Mouse (Mus musculus): ENCODE measurements at regions not wholly inside any gene's neighbourhood (a gene's known extent, or its start where the extent isn't known, plus 50 kb on each side); places are given as distances from the start of the nearest gene placed in this dataset.

DNA sequence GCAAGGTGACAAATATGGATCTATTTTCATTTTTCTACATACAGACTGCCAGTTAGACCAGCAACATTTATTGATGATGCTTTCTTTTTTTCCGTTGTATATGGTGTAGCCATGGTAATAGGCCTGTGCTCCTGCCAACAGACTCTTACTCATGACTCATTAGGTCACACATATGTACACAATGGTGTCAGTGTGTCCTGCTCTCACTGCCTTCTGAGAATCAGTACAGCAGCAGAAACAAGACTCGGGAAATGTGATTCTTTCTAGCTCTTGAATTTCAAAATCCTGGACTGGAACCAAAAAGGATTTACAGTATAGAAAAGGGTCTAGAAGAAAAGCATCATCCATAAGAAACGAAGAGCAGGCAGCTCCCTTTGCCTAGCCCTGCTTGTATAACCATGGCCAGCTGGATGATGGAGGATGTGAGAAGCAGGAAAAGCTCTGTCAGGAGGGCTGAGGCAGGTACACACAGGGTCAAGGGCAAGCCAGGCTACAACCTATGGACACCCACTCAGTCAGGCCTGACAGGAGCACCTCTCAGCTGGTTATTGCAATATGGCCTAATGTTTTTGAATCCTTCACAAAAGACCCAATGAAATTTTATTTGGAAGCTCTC, 132.2 kb downstream of the Tmem17 start:
- no peak for DNase-seq (ENCODE audit: low read depth, low spot score)

DNA sequence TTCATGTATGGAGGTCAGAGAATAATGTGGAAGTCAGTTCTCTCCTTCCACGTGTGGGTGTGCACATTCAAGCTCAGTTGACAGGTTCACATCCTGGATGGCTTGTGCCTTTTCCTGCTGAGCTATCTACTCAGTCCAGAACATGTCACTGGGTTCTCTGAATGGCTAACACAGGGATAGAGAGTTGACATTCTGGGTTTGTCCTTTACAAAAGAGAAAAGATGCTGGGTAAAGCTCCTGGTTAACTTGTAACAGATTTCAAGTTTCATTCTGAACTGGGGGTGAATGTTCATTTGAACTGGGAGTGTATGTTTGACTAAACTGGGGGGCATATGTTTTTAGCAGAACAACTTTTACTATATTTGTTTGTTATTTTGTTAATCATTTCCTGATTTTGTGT, 133.0 kb downstream of the Tmem17 start:
- no peak for DNase-seq (ENCODE audit: low read depth, low spot score)

DNA sequence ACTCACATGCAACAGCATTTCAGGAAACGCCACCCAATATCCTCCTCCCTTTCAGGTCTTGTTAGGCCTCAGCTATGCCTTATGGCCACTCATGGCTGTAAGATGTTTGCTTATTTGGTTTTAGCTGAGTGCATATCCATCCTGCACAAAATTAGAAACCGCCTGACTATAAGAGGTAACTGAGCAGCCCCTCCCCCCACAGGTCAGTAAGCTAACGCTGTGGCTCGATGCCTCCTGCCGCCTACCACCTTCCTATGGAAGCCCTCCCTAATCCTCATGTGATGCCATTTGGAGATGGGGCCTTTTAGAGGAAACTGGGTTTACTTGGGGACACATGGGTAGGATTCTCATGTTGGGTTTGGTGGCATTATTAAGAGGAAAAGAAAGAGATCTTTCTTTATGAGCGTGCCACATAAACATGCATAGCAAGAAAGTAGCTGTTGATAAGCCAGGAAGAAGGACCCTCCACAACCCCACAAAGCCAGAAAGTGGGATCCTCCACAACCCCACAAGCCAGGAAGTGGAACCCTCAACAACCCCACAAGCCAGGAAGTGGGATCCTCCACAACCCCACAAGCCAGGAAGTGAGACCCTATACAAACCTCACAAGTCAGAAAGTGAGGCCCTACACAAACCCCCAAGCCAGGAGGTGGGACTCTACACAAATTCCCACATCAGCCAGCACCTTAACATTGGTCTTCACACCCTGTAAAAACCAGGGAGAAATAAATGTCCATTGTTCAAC, 134.5 kb downstream of the Tmem17 start:
- DNase-seq (ENCODE audit: low read depth, low spot score), result no peak

DNA sequence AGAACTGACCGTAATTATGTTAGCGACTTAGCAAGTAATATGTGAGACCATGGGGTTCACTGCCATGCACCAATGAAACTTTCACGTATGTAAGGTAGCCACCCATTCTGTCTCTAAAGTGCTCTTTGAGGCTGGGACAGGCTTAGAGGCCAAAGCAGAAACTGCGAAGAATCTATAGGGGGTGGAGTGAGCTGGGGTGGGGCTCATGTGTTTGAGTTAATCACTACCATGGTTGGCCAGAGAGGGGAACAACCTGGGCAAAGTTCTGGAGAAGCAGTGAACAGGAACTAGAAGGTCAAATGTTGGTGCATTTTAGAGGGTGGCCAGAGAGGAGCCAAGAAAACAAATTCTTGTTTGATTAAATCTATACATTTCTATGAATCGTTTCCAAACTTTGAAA, 136.4 kb downstream of the Tmem17 start:
- DNase-seq (ENCODE audit: low read depth, low spot score), result no peak

DNA sequence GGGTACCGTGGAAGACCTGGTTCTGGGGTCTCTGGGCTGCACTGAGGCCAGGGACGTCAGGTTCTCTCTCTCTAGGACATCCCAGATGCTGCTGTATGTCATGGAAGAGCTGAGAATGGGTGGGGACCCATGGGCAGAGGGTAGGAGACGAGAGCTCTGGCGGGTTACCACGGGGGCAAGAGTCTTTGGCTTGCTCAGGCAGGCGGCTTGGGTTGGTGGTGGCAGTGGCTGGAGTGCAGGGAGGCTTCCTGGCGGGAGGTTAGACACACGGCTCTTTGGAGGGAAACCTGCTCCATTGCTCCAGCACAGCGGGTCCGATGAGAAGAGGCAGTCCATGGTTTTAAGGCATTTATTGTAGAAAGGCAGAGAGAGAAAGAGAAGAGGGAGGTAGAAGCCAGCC, 138.9 kb downstream of the Tmem17 start:
- no peak for DNase-seq (ENCODE audit: low read depth, low spot score)

DNA sequence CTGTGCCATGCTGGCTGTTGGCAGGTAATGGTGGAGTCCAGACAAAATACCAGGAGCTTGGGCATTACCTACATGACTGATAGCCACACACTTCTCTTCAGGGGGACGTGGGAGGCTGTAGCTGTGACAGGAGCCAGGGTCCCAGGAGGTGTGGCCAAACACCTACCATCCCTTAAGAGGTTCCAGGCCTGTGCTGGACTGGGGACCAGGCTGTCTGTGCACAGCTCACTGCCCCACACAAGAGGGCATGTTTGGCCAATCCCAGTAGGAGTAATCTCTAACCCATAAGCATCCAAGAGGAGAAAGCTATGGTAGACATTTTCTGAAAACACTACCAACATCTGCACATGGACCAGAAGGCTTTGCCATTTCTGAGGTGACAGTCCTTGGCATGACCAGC, 139.4 kb downstream of the Tmem17 start:
- no peak for DNase-seq (ENCODE audit: low read depth, low spot score)

DNA sequence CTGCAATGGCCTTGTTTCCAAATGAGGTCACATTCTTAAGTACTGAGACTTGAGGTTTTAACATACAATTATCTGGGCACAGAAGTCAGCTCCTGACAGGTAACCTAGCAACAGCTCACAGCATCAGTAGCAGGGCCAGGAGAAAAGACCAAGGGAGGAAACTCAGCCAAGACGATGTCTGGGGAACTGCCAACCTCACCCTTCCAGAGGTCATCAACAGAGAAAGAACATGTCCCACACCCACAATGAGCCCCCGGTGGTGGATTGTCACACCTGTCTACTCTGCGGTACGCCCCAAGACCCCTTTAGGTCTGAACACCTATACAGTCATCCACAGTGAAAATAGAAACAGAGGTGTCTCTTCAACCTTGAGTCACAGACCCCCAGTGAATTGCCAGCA, 140.0 kb downstream of the Tmem17 start:
- DNase-seq (ENCODE audit: low read depth, low spot score), result peak; percentile 17

DNA sequence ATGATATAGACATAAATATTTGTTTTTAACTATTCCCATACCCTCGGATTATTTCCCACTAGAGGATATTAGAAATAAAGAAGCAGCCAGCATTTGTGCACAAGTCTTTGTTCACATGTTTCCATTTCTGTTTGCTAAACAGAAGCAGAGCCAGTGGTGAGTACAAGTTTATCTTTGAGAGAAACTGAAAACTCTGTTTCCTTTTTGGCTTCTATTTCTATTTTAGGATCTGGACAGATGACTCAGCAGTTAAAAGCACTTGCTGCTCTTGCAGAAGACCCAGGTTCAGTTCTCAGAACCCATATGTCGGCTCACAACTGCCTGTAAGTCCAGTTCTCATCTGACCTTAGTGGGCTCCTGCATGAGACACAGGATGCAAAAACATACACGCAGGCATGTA, 141.0 kb downstream of the Tmem17 start:
- DNase-seq (ENCODE audit: low read depth, low spot score), result no peak

DNA sequence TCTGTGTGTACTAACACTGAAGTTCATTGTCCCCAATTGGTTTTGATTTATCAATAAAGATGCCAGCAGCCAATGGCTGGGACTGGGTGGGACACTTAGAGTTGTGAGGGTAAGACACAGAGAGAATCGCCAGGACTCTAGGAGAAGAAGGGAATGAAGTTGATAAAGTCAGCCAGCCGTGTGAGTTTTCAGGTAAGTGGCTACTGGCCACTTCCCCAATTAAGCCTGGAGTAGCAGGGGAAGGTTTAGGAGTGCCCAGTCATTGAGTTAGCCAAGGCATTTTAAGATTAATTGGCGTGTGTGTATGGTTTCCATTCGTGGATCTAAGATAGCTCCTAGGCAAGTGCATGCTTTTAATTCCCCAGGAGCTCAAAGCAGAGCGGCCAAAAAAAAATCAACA, 141.5 kb downstream of the Tmem17 start:
- no peak for DNase-seq (ENCODE audit: low read depth, low spot score)

DNA sequence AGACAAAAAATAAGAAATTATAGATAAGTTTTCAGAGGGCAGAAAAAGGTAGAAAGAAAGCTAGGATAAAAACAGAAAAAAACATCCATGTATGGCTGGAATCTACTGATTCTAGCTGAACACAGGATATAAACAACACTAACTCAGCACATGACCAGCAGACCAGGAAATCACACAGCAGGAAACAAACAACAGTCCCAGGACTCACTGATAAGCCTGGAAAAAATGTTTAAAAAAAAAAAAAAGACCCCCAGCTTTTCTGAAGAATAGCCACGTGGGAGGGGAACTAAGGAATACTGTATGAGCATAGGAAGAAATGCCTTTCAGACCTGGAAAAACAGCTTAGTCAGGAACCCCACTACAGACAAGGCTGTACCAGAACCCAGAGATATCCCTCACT, 145.7 kb downstream of the Tmem17 start:
- no peak for DNase-seq (ENCODE audit: low read depth, low spot score)

DNA sequence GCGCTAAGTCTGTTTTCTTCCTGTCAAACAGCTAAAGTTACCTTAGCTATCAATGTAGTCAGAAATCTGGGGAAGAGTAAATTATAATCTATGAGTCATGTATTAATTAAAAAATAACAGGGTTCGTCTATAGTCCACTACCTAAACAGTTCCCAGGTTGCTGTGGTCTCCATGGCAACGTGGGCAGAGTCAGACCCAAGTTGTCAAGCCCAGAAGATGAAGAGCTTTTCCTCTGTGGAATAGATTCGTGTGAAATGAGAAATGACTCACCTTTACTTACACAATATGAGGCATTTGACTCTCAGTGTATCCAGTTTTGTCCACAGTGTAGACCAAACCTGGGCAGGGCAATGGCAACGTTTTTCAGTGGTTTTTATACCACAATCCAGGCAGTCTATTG, 149.2 kb downstream of the Tmem17 start:
- no peak for DNase-seq (ENCODE audit: low read depth, low spot score)

DNA sequence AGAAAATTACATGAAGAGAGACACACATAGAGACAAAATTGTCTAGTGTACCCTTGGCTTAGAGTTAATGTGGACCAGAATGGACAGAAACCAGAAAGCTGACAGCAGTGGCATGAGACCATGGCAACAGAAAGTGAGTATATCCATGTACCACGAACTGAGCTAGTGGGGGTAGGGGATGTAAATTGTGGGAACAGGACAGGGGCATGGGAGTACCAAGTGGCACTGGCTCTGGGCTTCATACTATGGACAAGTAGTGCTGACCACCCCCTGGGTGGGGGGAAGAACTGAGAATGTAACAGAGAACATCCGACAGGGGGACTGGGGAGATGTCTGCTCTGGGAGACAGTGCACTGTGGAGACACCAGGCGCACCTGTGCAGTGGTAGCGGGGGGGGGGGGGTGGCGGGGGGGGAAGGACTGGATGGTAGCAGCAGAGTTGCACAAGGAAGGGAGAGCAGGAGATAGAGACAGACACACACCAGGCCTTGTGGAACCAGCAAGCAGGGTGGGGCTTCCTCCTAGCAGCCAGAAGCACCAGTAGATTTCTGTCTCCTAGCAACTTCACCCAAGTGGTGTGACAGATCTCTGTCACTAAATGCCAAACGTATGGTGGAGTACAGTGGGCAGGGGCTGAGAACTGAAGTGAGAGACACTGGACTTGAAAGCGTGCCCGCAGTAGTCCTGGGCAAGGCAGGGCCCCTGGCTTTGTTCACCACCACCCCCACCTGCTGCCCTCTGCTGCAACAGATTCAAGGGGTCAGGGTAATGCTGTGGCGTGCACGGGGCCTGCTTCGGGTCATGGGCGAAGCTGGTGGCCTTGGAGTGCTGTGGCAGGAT, 150.0 kb downstream of the Tmem17 start:
- DNase-seq (ENCODE audit: low read depth, low spot score), result peak; percentile 21

DNA sequence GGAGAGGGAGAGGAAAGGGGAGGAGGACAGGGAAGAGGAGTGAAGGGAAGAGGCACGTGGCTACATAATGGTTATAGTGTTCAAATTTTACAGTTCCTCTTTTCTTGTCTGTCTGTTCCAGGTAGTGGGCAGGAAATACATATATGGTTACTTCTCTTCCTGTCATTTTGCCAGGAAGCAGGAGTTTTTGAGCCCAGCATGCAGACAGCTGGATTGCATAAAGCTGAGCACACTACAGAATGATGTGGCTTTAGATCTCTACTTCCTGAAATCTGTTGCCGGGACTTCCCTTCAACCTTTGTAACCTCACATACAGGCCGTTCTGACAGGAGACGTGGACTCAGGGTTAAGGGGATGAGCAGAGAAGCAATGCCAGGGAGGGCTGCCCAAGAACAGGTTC, 154.1 kb downstream of the Tmem17 start:
- DNase-seq (ENCODE audit: low read depth, low spot score), result no peak

DNA sequence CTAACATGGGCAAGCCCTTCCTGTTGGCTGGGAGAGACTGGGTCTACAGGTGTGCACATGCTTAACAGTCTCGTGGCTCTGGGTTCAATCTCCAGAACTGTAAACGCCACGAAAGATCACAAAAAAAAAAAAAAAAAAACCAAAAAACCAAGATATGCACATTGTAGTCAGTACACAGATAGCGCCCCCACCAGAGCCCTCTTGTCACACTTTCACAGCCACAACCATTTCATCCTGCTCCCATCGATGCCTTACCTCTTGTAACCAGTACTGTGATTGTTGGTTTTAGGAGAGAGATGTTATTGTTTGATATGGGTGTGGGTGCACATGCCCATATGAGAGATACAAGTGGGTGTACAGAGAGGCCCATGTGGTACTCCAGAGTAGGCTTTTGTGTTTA, 154.5 kb downstream of the Tmem17 start:
- DNase-seq (ENCODE audit: low read depth, low spot score), result no peak

DNA sequence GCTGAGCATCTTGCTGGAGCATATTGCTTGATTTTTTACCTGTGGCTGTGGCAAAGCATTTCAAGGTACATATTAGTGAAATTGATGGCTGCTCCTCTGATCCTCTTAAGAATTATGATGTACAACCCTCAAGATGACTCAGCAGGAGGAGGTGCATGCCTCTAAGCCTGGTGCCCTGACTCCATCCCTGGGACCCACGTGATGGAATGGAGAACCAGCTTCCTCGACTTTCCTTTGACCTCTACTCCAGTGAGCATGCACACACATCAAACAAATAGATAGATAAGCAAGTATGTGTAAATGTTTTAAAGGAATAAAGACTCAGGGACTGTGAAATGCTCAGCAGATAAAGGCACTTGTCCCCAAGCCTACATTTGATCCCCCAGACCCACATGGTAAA, 156.3 kb downstream of the Tmem17 start:
- DNase-seq (ENCODE audit: low read depth, low spot score), result no peak

DNA sequence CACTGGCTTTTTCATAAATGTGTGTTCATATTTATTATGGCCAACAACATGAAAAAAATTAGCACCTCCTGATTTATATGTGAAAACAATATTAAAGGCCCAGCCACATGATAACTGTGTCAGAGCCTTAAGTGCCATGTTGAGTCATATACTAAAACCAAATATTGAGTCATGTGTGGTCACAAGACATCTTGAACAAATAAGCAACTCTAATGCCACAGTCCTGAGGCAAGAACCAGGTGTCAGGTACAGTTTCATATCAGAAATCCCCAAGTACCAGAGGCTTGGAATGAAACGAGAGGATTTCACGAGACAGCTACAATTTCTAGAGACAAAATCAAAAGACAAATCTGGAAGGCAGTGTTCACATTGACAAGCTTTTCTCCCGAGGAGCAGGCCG, 157.4 kb downstream of the Tmem17 start:
- no peak for DNase-seq (ENCODE audit: low read depth, low spot score)

DNA sequence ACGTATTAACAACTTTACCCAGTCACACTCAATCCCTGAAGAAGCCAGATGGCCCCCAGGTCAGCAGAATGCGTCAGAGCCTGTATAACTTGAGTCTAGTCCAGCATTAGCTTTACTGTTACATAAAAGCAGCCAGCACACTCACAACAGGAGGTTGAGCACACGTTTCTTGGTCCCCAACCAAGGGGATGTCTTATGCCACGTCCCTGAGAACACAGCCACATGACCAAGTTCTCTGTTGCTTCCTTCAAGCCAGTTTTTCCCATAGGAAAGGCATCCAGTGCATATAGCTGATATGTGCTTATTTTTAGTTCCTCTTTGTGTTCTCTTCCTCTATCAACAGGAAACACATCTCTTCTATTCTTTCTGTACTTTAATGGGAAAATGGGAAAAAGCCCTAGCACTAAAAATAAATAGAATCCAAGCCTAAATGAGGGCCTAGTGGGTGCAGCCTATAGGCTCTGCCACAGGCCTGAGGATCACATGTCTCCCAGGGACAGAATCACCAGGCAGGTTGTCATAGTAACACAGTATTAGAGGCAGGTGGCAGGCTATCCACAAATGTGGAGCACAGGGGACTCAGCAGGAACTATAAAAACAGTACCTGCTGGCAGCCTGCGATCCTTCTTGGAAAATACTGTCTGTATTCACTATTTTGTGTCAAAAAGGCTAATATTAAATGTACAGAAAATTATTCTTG, 160.1 kb downstream of the Tmem17 start:
- peak; percentile 29 for DNase-seq (ENCODE audit: low read depth, low spot score)

DNA sequence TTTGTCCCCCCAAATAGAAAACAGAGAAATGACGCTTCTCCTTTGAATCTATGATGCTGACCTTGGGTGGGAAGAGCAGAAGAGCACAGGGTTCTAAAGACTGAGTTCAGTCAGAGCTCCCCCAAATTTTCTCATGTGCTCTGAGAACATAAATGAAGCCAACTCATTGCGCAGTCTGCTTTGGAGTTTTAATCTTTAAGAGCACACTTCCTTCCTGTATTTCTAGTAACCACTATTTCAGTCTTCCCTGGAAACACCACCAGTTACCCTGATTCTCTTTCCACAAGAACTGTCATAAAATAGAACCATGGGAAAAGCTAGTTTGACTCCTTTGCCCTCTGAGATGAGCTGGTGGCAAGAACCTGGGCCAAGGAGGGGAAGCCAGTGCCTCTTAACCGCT, 163.2 kb downstream of the Tmem17 start:
- no peak for DNase-seq (ENCODE audit: low read depth, low spot score)

DNA sequence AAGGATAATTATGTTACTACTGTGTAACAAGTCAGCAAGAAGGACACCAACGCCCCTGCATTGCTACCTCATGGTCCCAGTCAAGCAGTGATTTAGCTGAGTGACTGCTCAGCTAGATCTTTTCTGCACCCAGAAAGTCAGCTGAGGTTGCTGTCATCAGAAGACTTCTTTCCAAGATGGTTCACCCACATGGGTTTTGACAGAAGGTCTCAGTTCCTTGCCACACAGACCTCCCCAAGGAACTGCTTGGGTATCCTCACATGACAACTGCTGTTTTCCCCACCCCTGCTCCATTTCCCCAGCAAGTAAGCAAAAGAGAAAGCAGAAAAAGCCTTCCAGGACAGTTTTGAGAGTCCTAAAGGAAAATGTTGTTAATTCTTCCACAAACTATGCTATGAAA, 163.9 kb downstream of the Tmem17 start:
- no peak for DNase-seq (ENCODE audit: low read depth, low spot score)

DNA sequence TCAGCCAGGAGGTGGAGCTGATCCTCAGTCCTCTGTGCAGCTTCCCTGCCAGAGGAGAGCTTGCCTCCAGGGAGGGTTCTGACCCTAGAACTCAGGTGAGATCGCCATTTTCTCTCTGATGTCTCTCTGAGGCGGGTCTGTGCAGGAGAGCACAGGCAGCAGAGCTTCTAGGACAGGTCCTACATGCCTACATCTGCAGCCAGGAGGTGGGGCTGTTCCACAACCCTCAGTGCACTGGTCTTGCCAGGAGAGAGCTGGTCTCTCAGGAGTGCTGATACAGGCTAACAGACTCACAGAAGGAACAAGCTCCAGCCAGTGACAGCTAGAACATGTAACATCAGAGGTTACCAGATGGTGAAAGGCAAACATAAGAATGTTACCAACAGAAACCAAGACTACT, 165.4 kb downstream of the Tmem17 start:
- peak; percentile 57 for DNase-seq (ENCODE audit: low read depth, low spot score)

DNA sequence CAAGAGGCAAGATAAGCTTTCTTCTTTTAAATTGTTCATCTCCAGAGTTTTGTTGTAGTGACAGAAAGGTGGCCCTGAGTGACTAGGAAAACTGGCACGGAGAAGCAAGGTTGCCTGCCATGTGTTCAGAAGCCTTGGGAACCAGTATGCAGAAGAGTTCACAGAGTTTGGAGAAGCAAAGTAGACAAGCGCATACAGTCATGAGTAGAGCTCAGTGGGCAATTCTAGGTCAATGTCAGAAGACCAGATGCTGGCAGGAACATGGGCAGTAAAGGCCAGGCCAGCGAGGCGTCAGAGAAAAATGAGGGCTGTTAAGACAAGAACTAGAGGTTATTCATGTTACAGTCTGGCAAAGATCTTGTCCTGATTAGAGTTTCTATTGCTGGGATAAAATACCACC, 172.7 kb downstream of the Tmem17 start:
- no peak for DNase-seq (ENCODE audit: low read depth, low spot score)

DNA sequence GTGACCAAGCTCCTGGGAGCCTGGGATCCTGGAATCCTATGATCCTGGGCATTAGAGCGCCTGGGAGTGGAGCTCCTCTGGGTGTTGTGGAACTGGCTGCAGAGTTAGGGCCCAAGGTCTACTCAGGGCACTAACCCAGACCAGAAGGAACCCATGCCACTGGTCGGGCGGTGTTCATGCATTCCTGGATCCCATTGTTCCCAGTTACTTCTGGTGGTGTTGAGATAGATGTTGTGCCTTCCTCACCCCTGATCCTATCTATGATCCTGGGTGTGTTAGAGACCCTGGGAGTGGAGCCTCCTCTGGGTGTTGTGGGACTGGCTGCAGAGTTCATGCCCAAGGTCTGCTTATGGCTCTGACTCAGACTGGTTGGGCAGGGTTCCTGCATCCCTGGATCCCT, 169.9 kb downstream of the B3gnt2 start:
- no peak for DNase-seq (ENCODE audit: low read depth, low spot score)
